Mouse (Mus musculus) hindbrain, embryonic 12.5 days (tissue): ENCODE measurements around the gene Dbp. TPM values are rescaled to one million over a fixed set of nuclear protein-coding genes. Genes with fewer than 3 reads are reported as not detected.
A peak's percentile ranks its signal among the peaks of the same experiment; 100 is the strongest.

Experiments used
- ATAC-seq: fragments of 200-750 bp; cut with Nextera tagmentation; 2 replicates; pipeline ENCODE4 v1.8.0; 2017; ENCODE audit warnings: moderate TSS enrichment; ENCODE audit not compliant: low FRiP score
- H3K27ac ChIP-seq: fragments of 300-500 bp; sonication (generic); 2 replicates; pipeline ENCODE4 v1.5.1; 2016; ENCODE audit warnings: mild to moderate bottlenecking
- H3K27me3 ChIP-seq: fragments of 300-500 bp; sonication (generic); 2 replicates; pipeline ENCODE4 v1.6.1; 2016; ENCODE audit warnings: mild to moderate bottlenecking
- H3K36me3 ChIP-seq: fragments of 300-500 bp; sonication (generic); 2 replicates; pipeline ENCODE4 v1.6.1; 2016; ENCODE audit warnings: mild to moderate bottlenecking
- H3K4me1 ChIP-seq: fragments of 300-500 bp; sonication (generic); 2 replicates; pipeline ENCODE4 v1.6.1; 2016
- H3K4me2 ChIP-seq: fragments of 300-500 bp; sonication (generic); replicated peaks from 2 replicates; pipeline ENCODE4 v1.6.1; 2016; ENCODE audit warnings: mild to moderate bottlenecking
- H3K4me3 ChIP-seq: fragments of 300-500 bp; sonication (generic); 2 replicates; pipeline ENCODE4 v1.5.1; 2016; ENCODE audit warnings: mild to moderate bottlenecking
- H3K9ac ChIP-seq: fragments of 300-500 bp; sonication (generic); 2 replicates; pipeline ENCODE4 v1.6.1; 2016; ENCODE audit warnings: mild to moderate bottlenecking, moderate library complexity
- H3K9me3 ChIP-seq: fragments of 300-500 bp; sonication (generic); replicated peaks from 2 replicates; pipeline ENCODE4 v1.6.1; 2016; ENCODE audit warnings: mild to moderate bottlenecking
- WGBS: fragments of 180-500 bp; shearing (Covaris S2); methylation state at CpG from one replicate; pipeline ENCODE4 v1.1.7; 2016; 5-methylcytosine and 5-hydroxymethylcytosine counted together
- polyA plus RNA-seq: library from polyadenylated mRNA; unstranded; fragments of >200 nt; fragmentation: Nextera tagmentation; extraction: Ambion mirVana; gene quantifications from 2 replicates; pipeline ENCODE4 v1.2.1, GENCODE M21; 2016

Gene Dbp
- polyA plus RNA-seq, 1 experiment from 2014 or later, result 5.3 TPM

GRCm38 (mm10) chr7:45721642-45722347 is 16.9 kb downstream of the Dbp start:
- no peak overlapping the region for H3K27ac ChIP-seq
- H3K9me3 ChIP-seq, result no peaks in the 10 kb centered on the region
- no peak for ATAC-seq
- H3K4me2 ChIP-seq, result no peak overlapping the region
- WGBS, result 61% methylated on average over 13 of the region's 13 CpGs
- peak overlapping the region; percentile 4; the same call in 1 of the 2 replicates for H3K9ac ChIP-seq
- peaks cover 76% of the 10 kb centered on the region for H3K36me3 ChIP-seq
- peaks cover 29% of the 10 kb centered on the region for H3K4me1 ChIP-seq
- no peak overlapping the region for H3K4me3 ChIP-seq
- H3K27me3 ChIP-seq, result no peaks in the 10 kb centered on the region

- Histone ChIP-seq H3K9ac (peak overlapping the region; percentile 4; the same call in 1 of the 2 replicates), H3K4me2 (no peak overlapping the region), H3K27me3 (no peaks in the 10 kb centered on the region), H3K9me3 (no peaks in the 10 kb centered on the region), H3K4me3 (no peak overlapping the region), H3K36me3 (peaks cover 79% of the 10 kb centered on the region), H3K4me1 (peaks cover 24% of the 10 kb centered on the region), H3K27ac (no peak overlapping the region)
- 87% methylated on average over 13 of the region's 13 CpGs for WGBS
- ATAC-seq, result no peak
These were observed 17.4 kb downstream of the Dbp start for GRCm38 (mm10) chr7:45722348-45722713.

- H3K4me1 ChIP-seq, result peaks cover 24% of the 10 kb centered on the region
- WGBS, result 89% methylated on average over 4 of the region's 4 CpGs
- no peak overlapping the region for H3K4me2 ChIP-seq
- no peak overlapping the region for H3K27ac ChIP-seq
- ATAC-seq, result no peak
- H3K36me3 ChIP-seq, result peaks cover 79% of the 10 kb centered on the region
- H3K9ac ChIP-seq, result no peak overlapping the region
- no peaks in the 10 kb centered on the region for H3K9me3 ChIP-seq
- no peak overlapping the region for H3K4me3 ChIP-seq
- H3K27me3 ChIP-seq, result no peaks in the 10 kb centered on the region
These were observed 18.4 kb downstream of the Dbp start for GRCm38 (mm10) chr7:45723301-45723700.

- Histone ChIP-seq H3K4me1 (peaks cover 21% of the 10 kb centered on the region), H3K27ac (no peak overlapping the region), H3K4me2 (no peak overlapping the region), H3K36me3 (peaks cover 83% of the 10 kb centered on the region), H3K27me3 (no peaks in the 10 kb centered on the region), H3K4me3 (no peak overlapping the region), H3K9ac (no peak overlapping the region), H3K9me3 (no peaks in the 10 kb centered on the region)
- 93% methylated on average over 14 of the region's 14 CpGs for WGBS
- ATAC-seq, result no peak
These were observed 18.9 kb downstream of the Dbp start for GRCm38 (mm10) chr7:45723781-45724180.

GRCm38 (mm10) chr7:45725151-45725550 is 20.3 kb downstream of the Dbp start:
- Histone ChIP-seq H3K4me1 (0 out of 2 replicates have a peak, but pooled peaks cover 8% of the 10 kb centered on the region), H3K27me3 (no peaks in the 10 kb centered on the region), H3K9ac (no peak overlapping the region), H3K9me3 (no peaks in the 10 kb centered on the region), H3K27ac (no peak overlapping the region), H3K4me2 (no peak overlapping the region), H3K4me3 (no peak overlapping the region), H3K36me3 (peaks cover 76% of the 10 kb centered on the region)
- no peak for ATAC-seq
- WGBS, result 89% methylated on average over 9 of the region's 9 CpGs

GRCm38 (mm10) chr7:45725713-45726112 is 20.8 kb downstream of the Dbp start, which contains the start of gene Spaca4:
Gene Spaca4 (minus strand): TSS chr7:45725813.
- H3K27me3 ChIP-seq, result no peaks in the 10 kb centered on the region
- H3K4me3 ChIP-seq, result no peak within 1 kb of the TSS
- peaks cover 12% of the 10 kb centered on the region; the same call in 1 of the 2 replicates for H3K4me1 ChIP-seq
- WGBS, result 92% methylated on average over 11 of the region's 11 CpGs
- H3K9me3 ChIP-seq, result no peaks in the 10 kb centered on the region
- no peak within 1 kb of the TSS for H3K9ac ChIP-seq
- H3K4me2 ChIP-seq, result no peak within 1 kb of the TSS
- no peak within 1 kb of the TSS for H3K27ac ChIP-seq
- ATAC-seq, result no peak
- H3K36me3 ChIP-seq, result peaks cover 71% of the 10 kb centered on the region

- H3K36me3 ChIP-seq, result peaks cover 64% of the 10 kb centered on the region
- WGBS, result 95% methylated on average over 10 of the region's 10 CpGs
These were observed 21.5 kb downstream of the Dbp start for GRCm38 (mm10) chr7:45726419-45726818.

GRCm38 (mm10) chr7:45727625-45728024 is 22.7 kb downstream of the Dbp start:
- Histone ChIP-seq H3K9me3 (no peaks in the 10 kb centered on the region), H3K36me3 (peaks cover 52% of the 10 kb centered on the region), H3K27ac (no peak overlapping the region), H3K4me2 (no peak overlapping the region), H3K4me1 (peaks cover 10% of the 10 kb centered on the region), H3K4me3 (no peak overlapping the region), H3K27me3 (no peaks in the 10 kb centered on the region), H3K9ac (no peak overlapping the region)
- WGBS, result 88% methylated on average over 3 of the region's 3 CpGs
- ATAC-seq, result no peak

More at GRCm38 (mm10) chr7:45726419-45726818, 21.5 kb downstream of the Dbp start:
- no peak for ATAC-seq
- Histone ChIP-seq H3K4me2 (no peak overlapping the region), H3K27me3 (no peaks in the 10 kb centered on the region), H3K4me3 (no peak overlapping the region), H3K9me3 (no peaks in the 10 kb centered on the region), H3K4me1 (peaks cover 12% of the 10 kb centered on the region), H3K27ac (no peak overlapping the region), H3K9ac (no peak overlapping the region)

GRCm38 (mm10) chr7:45730727-45731431 is 26.0 kb downstream of the Dbp start:
- Histone ChIP-seq H3K27ac (0 out of 2 replicates have a peak overlapping the region, but pooled peaks have one; percentile 30), H3K4me2 (no peak overlapping the region), H3K4me1 (peaks cover 10% of the 10 kb centered on the region), H3K9me3 (no peaks in the 10 kb centered on the region), H3K9ac (0 out of 2 replicates have a peak overlapping the region, but pooled peaks have one; percentile 13), H3K4me3 (no peak overlapping the region), H3K36me3 (peaks cover 20% of the 10 kb centered on the region), H3K27me3 (no peaks in the 10 kb centered on the region)
- ATAC-seq, result no peak
- 15% methylated on average over 16 of the region's 16 CpGs for WGBS

- 79% methylated on average over 5 of the region's 5 CpGs for WGBS
- Histone ChIP-seq H3K36me3 (peaks cover 6% of the 10 kb centered on the region), H3K9ac (no peak overlapping the region)
These were observed 28.6 kb downstream of the Dbp start for GRCm38 (mm10) chr7:45733477-45733876.

GRCm38 (mm10) chr7:45739162-45739763 is 34.4 kb downstream of the Dbp start:
- Histone ChIP-seq H3K4me3 (no peak overlapping the region), H3K9me3 (no peaks in the 10 kb centered on the region), H3K9ac (no peak overlapping the region), H3K36me3 (no peaks in the 10 kb centered on the region), H3K27ac (no peak overlapping the region), H3K4me1 (no peaks in the 10 kb centered on the region), H3K4me2 (no peak overlapping the region), H3K27me3 (peaks cover 15% of the 10 kb centered on the region; the same call in 1 of the 2 replicates)
- ATAC-seq, result peak; percentile 81
- 11% methylated on average over 9 of the region's 9 CpGs for WGBS

More at GRCm38 (mm10) chr7:45733477-45733876, 28.6 kb downstream of the Dbp start:
- H3K4me3 ChIP-seq, result no peak overlapping the region
- no peak for ATAC-seq
- no peaks in the 10 kb centered on the region for H3K27me3 ChIP-seq
- H3K27ac ChIP-seq, result no peak overlapping the region
- H3K4me1 ChIP-seq, result peaks cover 10% of the 10 kb centered on the region
- no peak overlapping the region for H3K4me2 ChIP-seq
- no peaks in the 10 kb centered on the region for H3K9me3 ChIP-seq

GRCm38 (mm10) chr7:45739820-45740219 is 34.9 kb downstream of the Dbp start:
- 66% methylated on average over 8 of the region's 10 CpGs for WGBS
- no peaks in the 10 kb centered on the region for H3K9me3 ChIP-seq
- H3K36me3 ChIP-seq, result no peaks in the 10 kb centered on the region
- peaks cover 15% of the 10 kb centered on the region; the same call in 1 of the 2 replicates for H3K27me3 ChIP-seq
- no peak for ATAC-seq
- H3K4me2 ChIP-seq, result no peak overlapping the region
- H3K4me3 ChIP-seq, result no peak overlapping the region
- H3K27ac ChIP-seq, result no peak overlapping the region
- no peak overlapping the region for H3K9ac ChIP-seq
- no peaks in the 10 kb centered on the region for H3K4me1 ChIP-seq
